Mouse (Mus musculus): ENCODE measurements at regions not wholly inside any gene's neighbourhood (a gene's known extent, or its start where the extent isn't known, plus 50 kb on each side); places are given as distances from the start of the nearest gene placed in this dataset.

DNA sequence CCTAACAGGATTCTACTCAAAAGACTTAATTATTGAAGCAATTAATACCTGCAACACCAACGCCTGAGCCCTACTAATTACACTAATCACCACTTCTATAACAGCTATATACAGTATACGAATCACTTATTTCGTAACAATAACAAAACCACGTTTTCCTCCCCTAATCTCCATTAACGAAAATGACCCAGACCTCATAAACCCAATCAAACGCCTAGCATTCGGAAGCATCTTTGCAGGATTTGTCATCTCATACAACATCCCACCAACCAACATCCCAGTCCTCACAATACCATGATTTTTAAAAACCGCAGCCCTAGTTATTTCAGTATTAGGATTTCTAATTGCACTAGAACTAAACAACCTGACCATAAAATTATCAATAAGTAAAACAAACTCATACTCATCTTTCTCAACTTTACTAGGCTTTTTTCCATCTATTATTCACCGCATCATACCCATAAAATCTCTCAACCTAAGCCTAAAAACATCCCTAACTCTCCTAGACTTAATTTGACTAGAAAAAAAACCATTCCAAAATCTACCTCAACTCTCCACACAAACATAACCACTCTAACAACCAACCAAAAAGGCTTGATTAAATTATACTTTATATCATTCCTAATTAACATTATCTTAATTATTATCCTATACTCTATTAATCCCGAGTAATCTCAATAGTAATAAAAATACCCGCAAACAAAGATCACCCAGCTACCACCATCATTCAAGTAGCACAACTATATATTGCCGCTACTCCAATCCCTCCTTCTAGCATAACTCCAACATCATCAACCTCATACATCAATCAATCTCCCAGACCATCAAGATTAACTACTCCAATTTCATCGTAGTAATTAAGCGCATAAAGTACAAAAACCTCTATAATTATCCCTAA lies 830.9 kb upstream of the Tyrp1 start:
- peak; percentile 100 for ATAC-seq (ENCODE audit: low FRiP score)
- H3K36me3 ChIP-seq (replicated peaks) = no peaks in the 10 kb centered on the region
- no peaks in the 10 kb centered on the region for H3K27me3 ChIP-seq
- H3K4me1 ChIP-seq = no peaks in the 10 kb centered on the region
- no peaks in the 10 kb centered on the region for H3K9me3 ChIP-seq
- no peak overlapping the region for H3K9ac ChIP-seq
- H3K4me2 ChIP-seq = no peak overlapping the region
- no peak overlapping the region for H3K27ac ChIP-seq
- no peak overlapping the region for H3K4me3 ChIP-seq (replicated peaks)
- 84% methylated on average over 14 of the region's 14 CpGs for WGBS

GRCm38 (mm10) chr4:80003636-80004365 lies 830.1 kb upstream of the Tyrp1 start:
- WGBS = 88% methylated on average over 13 of the region's 13 CpGs
- Histone ChIP-seq H3K27ac (no peak overlapping the region), H3K9ac (no peak overlapping the region), H3K27me3 (no peaks in the 10 kb centered on the region), H3K4me3 (replicated peaks) (no peak overlapping the region), H3K4me1 (no peaks in the 10 kb centered on the region), H3K36me3 (replicated peaks) (no peaks in the 10 kb centered on the region), H3K9me3 (no peaks in the 10 kb centered on the region), H3K4me2 (no peak overlapping the region)
- peak; percentile 94 for ATAC-seq (ENCODE audit: low FRiP score)

DNA sequence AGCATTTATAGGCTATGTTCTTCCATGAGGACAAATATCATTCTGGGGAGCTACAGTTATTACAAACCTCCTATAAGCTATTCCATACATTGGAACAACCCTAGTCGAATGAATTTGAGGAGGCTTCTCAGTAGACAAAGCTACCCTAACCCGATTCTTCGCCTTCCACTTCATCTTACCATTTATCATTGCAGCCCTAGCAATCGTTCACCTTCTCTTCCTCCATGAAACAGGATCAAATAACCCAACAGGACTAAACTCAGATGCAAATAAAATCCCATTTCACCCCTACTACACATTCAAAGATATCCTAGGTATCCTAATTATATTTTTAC lies 829.6 kb upstream of the Tyrp1 start:
- no peak overlapping the region for H3K4me3 ChIP-seq (replicated peaks)
- H3K9me3 ChIP-seq = no peaks in the 10 kb centered on the region
- H3K9ac ChIP-seq = no peak overlapping the region
- no peaks in the 10 kb centered on the region for H3K4me1 ChIP-seq
- no peak for ATAC-seq (ENCODE audit: low FRiP score)
- H3K27ac ChIP-seq = no peak overlapping the region
- no peak overlapping the region for H3K4me2 ChIP-seq
- H3K36me3 ChIP-seq (replicated peaks) = no peaks in the 10 kb centered on the region
- WGBS = 93% methylated on average over 4 of the region's 4 CpGs
- no peaks in the 10 kb centered on the region for H3K27me3 ChIP-seq

GRCm38 (mm10) chr4:80004788-80005187 lies 829.1 kb upstream of the Tyrp1 start:
- Histone ChIP-seq H3K4me3 (replicated peaks) (no peak overlapping the region), H3K4me1 (no peaks in the 10 kb centered on the region), H3K4me2 (no peak overlapping the region), H3K27me3 (no peaks in the 10 kb centered on the region), H3K36me3 (replicated peaks) (no peaks in the 10 kb centered on the region), H3K9me3 (no peaks in the 10 kb centered on the region), H3K9ac (no peak overlapping the region), H3K27ac (no peak overlapping the region)
- 95% methylated on average over 4 of the region's 4 CpGs for WGBS
- no peak for ATAC-seq (ENCODE audit: low FRiP score)

DNA sequence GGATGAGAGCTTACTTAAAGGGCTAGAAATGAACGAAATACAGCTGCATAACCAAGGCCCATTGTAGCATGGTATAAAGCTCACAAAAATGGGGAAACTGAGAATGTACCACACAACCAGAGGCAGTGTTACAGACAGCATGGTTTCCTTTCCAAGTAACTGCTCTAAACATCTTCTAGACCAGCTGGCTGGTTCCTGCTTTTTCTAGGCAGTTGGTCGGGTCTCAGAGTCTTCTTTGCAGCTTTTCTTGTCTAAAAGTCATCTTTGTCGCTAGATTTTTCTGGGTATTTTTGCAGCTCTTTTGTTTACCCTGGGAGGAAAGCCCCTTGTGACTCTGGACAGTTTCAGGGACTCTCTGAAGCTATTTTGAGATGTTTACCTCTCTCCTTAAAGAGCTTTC lies 806.0 kb upstream of the Tyrp1 start:
- Histone ChIP-seq H3K27me3 (no peaks in the 10 kb centered on the region), H3K9me3 (no peaks in the 10 kb centered on the region), H3K27ac (no peak overlapping the region), H3K4me2 (no peak overlapping the region), H3K36me3 (replicated peaks) (no peaks in the 10 kb centered on the region), H3K4me3 (replicated peaks) (no peak overlapping the region), H3K9ac (no peak overlapping the region), H3K4me1 (no peaks in the 10 kb centered on the region)
- WGBS = 64% methylated on average over 3 of the region's 3 CpGs
- no peak for ATAC-seq (ENCODE audit: low FRiP score)

DNA sequence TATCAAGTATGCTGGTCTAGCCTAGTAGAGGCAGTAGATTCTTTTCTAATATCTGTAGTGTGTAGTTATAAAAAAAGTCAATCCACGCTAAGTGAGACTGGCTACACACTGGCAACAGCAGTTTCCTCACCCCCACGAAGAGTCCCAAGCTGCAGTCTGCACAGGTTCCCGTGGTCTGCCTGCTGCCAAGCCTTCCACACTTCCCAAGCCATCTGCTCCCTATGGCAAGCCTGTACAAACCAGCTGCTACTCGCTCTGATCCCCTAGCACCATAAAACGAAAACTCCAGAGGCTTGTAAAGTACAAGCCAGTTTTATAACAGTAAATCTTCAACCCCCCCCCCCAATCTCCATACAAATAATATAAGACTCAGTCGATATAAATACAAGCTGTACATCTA lies 786.0 kb upstream of the Tyrp1 start:
- no peak overlapping the region for H3K4me3 ChIP-seq (replicated peaks)

More for the DNA sequence above, 786.0 kb upstream of the Tyrp1 start:
- Histone ChIP-seq H3K4me2 (no peak overlapping the region), H3K4me1 (no peaks in the 10 kb centered on the region), H3K36me3 (replicated peaks) (no peaks in the 10 kb centered on the region), H3K9me3 (no peaks in the 10 kb centered on the region), H3K27ac (no peak overlapping the region), H3K27me3 (no peaks in the 10 kb centered on the region), H3K9ac (no peak overlapping the region)
- 83% methylated on average over 6 of the region's 6 CpGs for WGBS
- no peak for ATAC-seq (ENCODE audit: low FRiP score)

All from forebrain, embryonic 12.5 days (tissue).